Mouse (Mus musculus) embryo, embryonic 10.5 days (tissue): Measurements from ENCODE around the gene Cdk5rap1.
"Not testable (repeated sequence)": the region's sequence is repeated elsewhere in the genome, so short reads cannot be mapped to it uniquely, and the experiment has no call there.

Experiments used
- DNase-seq: peaks from one replicate; pipeline ENCODE4 v3.0.0-alpha.2; 2015; ENCODE audit warnings: low spot score

Gene Cdk5rap1

DNA sequence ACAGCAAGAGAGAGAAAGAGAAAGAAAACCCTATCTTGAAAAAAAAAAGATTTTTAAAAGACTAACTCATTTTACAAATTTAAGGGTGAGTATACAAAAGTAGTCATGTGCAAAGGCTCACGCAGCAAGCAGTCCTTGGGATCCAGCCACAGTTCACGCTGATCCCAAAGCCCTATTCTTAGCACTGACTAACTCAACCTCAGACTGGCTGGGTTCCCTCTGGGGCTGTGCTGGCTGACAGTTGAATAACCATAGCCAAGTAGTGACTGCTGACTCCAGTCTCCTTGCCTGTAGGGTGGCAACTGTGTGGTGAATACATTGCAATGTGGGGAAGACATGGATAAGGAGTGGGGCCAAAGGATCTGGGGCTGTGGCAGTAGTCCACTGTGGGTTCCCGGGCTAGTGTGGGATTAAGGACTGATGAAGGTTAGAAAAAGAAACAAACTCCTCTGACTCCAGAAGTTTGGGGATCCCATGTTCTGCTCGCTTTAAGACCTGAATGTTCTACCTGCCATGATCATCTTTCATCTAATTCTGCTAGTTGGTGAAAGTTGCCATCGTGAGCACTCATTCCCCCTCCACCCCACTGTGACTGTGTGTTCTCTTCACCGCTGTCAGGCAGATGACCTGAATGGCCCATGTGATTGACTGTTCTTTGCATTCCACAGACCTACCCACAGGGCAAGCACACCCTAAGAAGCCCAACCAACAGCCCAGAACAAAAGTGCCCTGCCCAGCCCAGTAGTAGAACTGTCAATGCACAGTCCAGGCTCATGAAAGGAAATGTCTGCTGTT lies 2.2 kb upstream of the Cdk5rap1 start:
- no peak for DNase-seq

DNA sequence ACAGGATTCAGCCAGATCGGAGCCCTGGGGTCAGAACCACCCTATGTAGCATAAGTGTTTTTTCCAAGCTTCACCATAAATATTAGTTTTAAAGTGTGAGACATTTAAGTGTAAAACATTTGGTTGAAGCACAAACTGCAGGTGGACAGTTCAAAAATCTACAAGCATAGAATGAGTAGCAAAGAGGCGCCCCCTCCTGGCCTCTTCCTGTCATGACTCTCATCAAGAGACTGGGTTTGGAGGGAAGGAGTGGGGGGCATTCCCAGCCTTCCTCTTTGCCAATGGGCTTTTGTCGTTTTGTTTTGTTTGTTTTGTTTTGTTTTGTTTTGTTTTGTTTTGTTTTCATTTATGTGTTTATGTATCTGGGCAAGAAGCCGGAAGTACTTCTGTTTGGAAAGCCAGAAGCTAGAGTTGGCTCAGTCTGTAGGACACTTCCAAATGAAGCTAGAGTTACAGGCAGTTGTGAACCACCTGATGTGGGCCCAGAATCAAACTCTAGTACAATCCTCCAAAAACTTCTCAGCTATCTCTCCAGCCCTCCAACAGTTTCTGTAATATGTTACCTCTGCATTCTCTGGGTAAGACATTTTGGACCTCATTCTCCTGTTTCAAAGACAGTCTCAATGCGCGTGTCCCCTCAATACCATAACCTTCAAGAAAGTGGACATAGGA lies 1.3 kb upstream of the Cdk5rap1 start:
- peak; percentile 84 for DNase-seq

DNA sequence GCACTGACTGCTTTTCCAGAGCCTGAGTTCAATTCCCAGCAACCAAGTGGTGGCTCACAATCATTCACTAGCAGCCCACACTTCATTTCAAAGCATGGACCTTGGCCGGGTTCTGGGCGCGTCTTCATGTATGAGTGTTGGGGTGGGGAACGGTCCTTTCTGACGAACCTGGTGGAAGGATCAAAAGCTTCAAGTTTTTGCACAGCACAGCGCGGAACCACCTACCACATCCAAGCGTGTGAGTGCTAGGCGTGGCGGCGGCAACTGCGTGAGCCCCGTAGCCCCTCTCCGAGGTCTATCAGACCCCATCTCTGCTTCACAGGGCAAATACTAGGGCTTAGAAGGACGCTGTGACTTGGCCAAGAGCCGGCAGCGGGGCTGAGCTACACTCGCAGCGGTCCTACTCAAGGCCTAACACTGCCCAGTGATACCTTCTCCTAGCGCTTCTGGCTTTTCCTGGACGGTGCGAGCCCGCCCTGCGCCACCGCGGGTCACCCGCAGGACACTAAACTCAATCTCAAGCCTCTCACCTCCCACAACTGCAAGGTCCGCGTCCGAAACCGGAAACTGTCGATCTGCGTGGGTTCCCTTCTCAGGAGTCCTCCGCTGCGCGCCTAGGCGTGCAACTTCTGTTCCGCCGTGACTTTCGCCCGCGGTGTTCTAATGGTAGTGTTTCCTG lies 520 bp downstream of the Cdk5rap1 start:
- peak; percentile 93 for DNase-seq

DNA sequence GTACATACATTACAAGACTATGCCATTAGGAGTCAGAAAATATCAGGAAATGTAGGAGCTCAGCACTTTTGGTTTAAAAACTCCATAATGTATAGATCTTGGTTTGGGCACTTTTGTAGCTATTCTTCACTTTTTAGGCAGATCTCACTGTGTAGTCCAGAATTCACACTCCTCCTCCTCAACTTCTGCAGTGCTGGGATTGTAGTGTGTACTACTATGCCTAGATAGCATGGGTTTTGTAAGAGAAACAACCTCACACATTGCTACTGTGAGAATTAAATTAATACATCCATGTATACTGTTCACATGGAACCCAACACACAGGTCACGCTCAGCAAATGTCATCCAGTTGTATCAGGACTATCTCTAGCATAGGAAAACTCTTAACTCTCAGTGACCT lies 5.3 kb downstream of the Cdk5rap1 start:
- no peak for DNase-seq

DNA sequence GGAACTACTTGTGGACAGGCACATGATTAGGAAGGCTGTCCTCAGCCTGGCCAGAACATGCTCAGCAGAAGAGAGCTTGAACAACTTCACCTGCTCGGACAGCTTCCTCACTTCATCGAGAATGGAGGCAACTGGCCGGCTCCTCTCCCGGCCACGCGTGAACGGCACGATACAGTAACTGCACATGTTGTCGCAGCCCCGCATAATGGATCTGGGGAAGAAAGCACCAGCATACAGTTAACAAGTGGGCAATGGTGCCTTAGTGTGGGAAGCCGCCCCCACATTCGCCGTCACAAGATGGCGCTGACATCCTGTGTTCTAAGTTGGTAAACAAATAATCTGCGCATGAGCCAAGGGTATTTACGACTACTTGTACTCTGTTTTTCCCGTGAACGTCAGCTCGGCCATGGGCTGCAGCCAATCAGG lies 18.8 kb downstream of the Cdk5rap1 start:
- peak; percentile 14 for DNase-seq

DNA sequence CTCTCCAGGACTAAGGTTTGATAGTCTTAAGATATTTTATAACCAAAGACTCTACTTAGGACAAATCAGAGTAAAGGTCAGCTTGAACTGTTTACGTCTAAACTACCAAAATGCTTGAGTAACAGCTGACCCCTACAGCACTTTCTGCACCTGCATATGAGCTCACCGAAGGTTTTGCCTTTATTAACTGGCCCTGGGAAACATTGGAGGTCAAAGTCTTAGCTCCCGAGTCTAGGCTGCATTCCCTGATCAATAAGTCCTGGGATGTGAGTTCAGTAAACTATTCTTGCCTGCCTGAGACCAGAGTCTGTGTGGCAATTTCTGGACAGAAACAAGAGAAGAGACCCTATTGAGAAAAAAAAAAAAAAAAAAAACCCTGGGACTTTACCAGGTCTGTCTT lies 24.7 kb downstream of the Cdk5rap1 start:
- DNase-seq = no peak

DNA sequence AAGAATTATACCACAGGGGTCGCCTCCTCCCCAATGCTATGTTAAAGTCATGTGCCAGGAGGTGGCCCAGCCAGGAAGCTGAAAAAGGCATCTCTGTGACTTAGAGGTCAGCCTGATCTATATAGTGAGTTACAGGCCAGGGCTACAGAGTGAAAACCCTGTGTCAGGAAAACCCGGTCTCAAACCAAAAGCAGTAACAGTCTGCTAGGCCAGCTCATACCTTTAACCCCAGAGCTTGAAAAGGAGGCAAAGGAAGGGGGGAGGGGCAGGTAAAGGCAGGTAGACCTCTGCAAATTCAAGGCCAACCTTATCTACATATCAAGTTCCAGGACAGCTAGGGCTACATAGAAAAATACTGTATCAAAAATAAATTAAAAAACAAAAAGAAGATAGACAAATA lies 33.5 kb downstream of the Cdk5rap1 start:
- DNase-seq = no peak

DNA sequence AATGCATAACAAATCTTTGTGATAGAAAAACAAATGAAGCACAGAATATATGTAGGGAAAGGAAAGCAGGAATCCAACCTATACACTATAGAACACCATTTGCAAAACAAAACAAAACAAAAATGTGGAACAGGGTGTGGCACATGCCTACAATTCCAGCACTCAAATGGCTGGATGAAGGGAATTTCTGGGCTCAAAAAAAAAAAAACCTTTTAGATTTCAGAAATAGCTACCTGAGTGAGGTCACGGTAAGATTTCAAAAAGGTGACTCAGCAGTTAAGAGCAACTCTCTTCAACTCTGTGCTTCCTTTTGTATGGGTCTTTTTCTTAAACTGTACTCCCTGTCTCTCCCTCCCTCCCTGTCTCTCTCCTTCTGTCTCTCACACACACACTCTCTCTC lies 34.6 kb downstream of the Cdk5rap1 start:
- DNase-seq = no peak

DNA sequence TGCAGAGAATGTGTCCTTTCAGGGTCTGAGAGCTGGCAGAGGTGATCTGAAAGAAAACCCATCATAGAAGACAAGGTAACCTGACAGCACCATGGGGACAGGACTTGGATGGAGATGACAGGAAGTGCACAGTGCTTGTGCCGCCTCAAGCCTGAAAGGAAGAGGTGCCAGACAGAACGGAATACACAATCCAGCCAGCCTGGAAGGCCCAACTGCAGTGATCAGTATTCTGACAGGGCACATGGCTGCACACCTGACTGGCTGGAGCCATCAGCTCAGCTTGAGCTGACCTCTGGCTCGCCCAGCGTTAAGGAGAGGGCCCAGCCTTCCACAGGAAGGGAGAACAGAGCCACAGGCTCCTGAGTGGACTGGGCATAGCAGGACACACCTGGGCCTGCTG lies 37.2 kb downstream of the Cdk5rap1 start:
- no peak for DNase-seq

DNA sequence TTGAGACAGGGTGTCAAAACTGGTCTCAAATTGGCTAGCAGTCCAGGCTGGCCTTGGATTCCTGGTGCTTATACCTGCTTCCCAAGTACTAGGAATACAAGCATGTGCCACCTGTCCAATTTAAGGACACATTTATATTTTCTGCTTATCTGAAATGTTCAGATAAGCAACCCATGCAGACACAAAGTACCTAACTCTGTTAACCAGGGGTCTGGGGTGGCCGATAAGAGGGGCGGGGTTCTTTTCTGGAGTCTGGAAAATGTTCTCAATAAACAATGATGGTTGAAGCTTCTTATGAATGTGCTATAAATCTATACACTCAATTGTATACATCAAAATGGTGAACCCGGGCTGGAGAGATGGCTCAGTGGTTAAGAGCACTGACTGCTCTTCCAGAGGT lies 46.0 kb downstream of the Cdk5rap1 start:
- no peak for DNase-seq

DNA sequence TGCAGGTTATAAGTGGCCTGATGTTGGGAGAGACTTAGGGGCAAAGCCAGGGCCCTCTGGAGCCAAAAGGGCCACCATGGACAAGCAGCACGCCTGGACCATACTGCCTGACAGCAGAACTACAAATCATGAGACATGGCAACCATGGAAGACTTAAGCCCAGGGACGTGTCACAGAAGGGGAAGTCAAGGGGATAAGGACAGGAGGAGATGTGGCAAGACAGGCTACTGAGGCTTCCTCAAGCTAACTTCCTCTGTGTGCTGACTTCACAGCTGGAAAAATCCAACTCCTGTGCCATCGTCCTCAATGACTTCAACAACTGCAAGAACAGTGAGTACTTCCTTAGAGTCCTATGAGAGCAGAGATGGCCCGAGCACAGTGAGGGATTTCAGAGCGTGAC lies 59.0 kb downstream of the Cdk5rap1 start:
- not testable (repeated sequence) for DNase-seq

DNA sequence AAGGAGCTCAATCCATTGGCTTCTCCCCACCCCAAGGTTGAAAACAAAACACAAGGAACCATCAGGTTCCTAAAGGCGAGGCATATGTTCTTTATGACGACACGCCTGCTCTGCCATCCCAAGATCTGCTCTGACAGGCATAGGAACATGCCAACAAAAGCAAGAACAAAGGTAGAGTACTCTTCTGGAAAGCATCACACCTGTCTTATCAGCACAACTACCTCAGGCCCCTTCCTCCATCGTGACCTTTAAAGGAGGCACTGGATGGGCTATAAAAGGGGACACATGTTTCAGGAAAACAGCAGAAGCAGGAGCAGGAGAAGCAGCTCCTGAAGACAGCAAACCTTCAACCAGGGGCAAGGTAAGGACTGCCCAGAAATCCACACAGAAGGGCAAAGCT lies 65.9 kb downstream of the Cdk5rap1 start, which contains the start of gene Bpifb9b:
Bpifb9b (plus strand) TSS at position 301 of the 400 bp plus-strand sequence.
- not testable (repeated sequence) for DNase-seq

DNA sequence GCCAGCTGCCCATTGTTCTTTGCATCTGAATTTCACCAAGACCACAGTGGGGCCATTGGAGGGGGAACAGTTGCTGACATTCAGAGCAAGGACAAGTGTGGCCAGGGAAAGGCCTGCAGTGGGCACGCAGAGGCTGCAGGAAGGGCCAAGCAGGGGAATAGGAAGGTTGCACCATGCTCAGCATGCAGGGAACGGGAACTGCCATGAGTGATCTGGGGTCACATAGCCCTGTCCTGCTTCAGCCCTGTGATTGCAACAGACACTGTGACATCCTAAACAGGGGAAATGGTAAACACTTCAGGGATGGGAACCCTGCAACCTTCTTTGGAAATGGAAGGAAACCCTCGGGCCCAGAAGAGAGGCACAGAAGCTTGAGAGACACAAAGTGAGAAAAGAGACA lies 68.2 kb downstream of the Cdk5rap1 start:
- not testable (repeated sequence) for DNase-seq

DNA sequence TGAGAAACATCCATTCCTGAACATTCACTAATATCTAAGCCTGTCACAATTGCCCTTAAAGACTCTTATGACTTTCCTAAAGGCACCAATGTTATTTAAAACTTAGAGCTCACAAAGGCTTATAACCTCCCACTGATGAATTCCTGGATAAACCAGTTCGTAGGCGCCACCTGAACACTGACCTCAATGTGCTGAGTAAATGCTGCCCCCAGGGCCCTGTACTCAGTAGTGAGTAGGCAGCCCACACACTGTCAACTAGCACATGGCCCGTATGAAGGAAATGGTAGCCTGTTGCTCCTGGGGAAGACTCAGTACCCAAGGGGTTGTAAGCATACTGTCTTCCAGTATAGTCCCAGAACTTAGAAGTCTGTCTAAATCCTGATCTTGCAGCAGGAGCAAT lies 71.0 kb downstream of the Cdk5rap1 start:
- no peak for DNase-seq

DNA sequence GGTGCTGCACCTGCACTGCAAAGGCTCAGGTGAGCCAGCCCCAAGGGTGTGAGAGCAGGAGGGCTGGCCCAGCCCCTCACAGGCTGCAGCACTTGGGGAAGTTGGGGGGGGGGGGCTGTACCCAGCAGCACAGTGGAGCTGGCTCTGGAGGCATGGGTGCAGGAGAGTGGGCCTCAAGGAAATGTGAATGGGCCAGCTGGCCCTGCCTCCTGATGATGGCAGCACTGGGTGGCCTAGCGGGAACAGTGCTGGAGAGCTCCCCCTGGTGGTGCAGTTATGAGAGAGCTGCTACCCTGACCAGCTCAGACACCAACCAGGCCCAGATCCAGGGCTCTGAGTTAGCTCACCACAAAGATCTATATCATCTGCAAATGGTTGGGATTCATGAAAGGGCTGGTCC lies 72.3 kb downstream of the Cdk5rap1 start:
- DNase-seq = peak; percentile 86

DNA sequence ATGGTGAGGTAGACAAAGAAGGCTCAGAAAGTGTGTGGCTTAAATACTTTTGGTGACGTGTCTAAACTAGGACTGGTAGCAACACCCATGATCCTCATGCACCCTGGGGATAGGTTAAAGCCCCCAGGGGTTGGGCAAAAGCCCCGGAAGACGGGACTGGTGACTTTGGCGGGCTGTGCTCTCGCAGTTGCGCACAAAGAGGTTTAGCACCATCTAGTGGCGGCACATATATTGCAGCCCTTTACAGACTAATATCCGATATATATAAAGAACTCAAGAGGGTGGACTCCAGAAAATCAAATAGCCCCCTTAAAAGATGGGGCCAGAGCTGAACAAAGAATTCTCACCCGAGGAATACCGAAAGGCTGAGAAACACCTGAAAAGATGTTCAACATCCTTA lies 78.1 kb downstream of the Cdk5rap1 start:
- peak; percentile 82 for DNase-seq

DNA sequence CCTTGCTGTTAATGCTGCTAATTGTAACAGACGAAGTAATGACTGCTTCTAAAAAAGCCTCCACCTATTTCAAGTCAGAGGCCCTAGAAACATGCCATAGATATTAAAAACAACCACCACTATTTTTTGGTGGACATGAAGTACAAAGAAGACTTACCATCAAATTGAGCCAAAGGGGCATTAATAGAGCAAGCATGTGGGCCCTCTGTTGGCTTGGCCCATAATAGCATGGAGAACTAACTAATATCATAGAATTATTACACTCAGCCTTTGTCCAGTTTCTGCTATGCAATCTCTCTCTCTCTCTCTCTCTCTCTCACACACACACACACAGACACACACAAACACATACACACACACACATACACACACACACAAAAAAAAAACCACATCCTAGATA lies 80.0 kb downstream of the Cdk5rap1 start:
- DNase-seq = no peak

DNA sequence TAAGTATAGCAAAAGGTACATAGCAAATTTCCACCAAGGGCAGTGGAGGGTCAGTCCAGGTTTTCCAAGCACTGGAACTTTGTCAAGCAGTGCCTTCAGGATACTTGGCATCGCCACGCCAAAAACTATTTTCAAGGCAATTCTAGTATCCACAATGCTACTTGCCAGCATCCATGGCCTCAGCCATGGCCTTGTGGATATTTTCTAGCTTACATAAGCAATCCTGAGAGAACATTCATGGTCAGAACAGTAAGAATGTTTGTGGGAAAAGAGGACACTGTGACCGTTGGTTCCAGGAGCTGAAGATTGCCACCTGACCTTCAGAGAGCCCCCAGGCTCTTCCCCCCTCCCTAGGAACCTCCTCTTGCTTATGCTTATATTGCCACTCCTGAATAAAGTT lies 80.9 kb downstream of the Cdk5rap1 start:
- not testable (repeated sequence) for DNase-seq
